Mouse (Mus musculus): ENCODE measurements at regions not wholly inside any gene's neighbourhood (a gene's known extent, or its start where the extent isn't known, plus 50 kb on each side); places are given as distances from the start of the nearest gene placed in this dataset.

DNA sequence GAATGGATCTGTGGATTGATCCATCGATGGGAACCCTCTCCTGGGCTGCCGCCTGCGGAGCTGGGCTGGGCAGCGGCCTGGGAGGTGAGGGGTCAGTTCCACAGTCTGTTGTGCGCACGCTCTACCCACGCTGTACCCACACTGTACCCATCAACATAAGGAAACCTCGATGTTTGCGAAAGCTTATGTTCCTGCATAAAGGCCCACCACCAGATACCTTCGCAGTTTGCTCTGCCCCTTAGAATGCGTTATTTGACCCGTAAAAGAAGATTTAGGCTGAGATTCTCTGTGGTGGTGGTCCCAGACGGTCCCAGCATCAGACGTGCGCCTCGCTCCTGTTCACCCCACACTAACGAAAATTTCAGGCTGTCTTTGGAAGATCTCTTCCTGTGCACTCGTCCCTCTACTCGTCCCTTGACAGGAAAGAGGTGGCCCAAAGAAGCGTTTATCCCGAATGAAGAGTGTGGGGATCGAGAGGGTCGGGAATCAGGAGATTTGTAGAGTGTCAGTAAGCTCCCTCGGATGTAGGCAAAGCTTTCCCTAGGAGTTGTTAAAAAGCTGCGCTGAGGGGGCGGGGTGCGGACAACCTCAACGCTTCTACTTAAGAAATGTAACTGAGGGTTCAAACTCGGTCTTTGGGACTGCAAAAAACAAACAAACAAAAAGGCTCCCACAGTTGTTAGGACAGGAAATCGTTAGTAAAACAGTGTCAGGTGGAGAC is 123.9 kb downstream of the Tmem161b start:
- peak overlapping the region; percentile 99 for H3K27ac ChIP-seq
- peak in 1 of 2 experiments; percentile 45 for DNase-seq (ENCODE audit: low spot score in 2 of 2)
- TF ChIP-seq CTCF (conservative IDR thresholded peaks at IDR 0.05): no peak
- peak overlapping the region; percentile 67 for H3K4me3 ChIP-seq

DNA sequence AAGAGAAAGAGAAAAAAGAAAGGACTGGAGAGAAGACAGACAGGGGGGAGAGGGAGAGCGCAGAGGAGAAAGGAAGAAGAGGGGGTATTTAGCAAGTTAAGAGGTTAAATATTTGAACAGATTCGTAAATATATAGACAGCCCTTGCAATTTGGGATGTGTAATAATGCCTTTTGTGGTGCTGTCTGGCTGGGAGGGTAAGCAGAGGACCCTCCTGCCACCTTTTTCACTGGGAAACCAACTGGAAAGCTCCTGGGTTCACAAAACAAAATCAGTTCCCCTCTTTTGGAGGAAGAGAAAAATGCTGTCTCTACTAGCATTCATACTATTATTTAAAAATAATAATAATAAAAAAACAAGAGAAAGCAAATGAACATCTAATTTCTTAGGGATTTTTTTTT is 124.5 kb downstream of the Tmem161b start:
- TF ChIP-seq CTCF (conservative IDR thresholded peaks at IDR 0.05): no peak
- Histone ChIP-seq H3K4me3 (peak overlapping the region; percentile 67), H3K27ac (peak overlapping the region; percentile 99)
- DNase-seq (ENCODE audit: low spot score in 2 of 2): no peak

DNA sequence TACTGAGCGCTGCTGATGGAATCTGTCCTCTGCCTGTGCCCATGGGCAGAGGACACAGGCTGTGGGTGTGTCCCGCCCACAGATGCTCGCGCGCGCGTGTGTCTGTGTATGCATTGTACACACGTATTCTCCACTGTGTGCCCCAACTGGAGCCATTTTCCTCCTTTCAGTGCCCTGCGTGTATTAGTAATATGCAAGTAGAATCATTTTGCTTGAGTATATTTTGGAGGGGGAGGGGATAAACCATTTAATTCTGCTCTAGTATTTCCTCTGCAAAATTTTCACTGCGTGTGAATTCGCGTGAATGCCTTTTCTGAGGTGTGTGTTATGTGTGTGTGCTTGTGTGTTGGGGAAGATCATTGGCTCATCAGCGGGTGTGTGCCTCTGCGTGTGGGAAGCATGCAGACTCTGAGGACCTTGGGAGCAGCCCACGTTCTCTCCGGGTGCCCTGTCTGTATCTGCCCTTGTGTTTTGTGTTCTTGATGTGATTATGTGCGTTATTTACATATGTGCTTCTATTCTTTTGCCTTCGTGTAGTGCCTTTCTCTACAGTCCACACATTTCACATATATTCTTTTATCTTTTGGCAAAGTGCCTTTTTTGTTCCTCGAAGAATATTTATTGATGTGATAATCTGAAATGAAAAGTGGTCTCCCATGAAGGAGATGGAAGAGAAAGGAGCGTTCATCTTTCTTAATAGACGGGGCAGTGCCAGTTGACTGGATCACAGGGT is 125.3 kb downstream of the Tmem161b start:
- H3K27ac ChIP-seq: peak overlapping the region; percentile 99
- peak overlapping the region; percentile 67 for H3K4me3 ChIP-seq
- DNase-seq (ENCODE audit: low spot score in 2 of 2): peak in 1 of 2 experiments; percentile 50
- no peak for TF ChIP-seq CTCF (conservative IDR thresholded peaks at IDR 0.05)

DNA sequence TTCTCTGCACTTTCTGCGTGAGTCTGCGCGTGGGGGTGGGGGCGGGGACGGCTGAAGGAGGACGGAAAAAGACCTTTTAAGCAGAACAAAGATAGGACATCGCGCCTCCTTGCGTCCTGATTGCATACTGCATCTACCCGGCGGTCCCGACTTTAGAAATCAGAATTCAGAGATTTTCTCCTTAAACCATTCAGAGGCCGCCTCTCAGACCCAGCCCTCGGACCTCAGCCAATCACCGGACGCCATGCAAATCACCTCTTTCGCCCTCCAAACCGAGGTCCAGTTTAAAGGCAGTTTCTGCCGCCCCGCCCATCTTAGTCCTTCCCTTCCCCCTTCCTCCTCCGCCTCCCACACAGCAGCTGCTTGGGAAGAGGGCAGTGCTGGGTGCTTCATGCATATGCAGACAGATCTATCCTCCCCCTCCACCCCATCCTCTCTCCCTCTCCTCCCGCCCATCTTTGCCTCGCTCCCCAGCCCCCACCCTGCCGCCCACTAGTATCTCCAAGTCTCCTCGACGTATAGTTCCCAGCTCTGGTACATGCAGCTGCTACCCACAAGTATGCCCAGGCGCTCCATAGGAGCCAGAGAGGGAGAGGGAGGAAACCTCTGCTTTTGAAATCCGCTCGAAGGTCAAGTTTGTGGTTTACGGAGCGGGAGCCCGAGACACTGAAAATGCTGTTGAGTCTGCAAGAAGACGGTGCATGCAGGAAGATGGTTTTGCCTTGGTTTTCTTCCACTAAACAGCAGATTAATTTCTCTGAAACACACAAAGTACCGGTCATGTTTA is 126.0 kb downstream of the Tmem161b start:
- peak overlapping the region; percentile 99 for H3K27ac ChIP-seq
- H3K4me3 ChIP-seq: peak overlapping the region; percentile 67
- peak; percentile 95 to 98 for DNase-seq (ENCODE audit: low spot score in 2 of 2)
- TF ChIP-seq CTCF (conservative IDR thresholded peaks at IDR 0.05): peak; percentile 93

DNA sequence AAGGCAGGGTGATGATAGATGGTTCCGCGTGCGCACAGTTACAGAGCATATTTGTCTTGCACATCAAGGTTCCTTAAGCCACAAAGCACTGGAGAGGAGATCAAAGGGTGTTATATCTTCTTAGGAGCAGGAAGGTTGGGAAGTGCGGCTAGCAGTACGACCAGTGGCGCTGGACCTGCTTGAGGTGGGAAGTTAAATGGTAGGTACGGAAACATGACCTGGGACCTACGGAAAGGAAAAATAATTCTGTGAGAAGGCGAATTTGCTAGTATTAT is 126.5 kb downstream of the Tmem161b start:
- no peak for TF ChIP-seq CTCF (conservative IDR thresholded peaks at IDR 0.05)
- Histone ChIP-seq H3K27ac (peak overlapping the region; percentile 99), H3K4me3 (peak overlapping the region; percentile 67)
- DNase-seq (ENCODE audit: low spot score in 2 of 2): no peak

DNA sequence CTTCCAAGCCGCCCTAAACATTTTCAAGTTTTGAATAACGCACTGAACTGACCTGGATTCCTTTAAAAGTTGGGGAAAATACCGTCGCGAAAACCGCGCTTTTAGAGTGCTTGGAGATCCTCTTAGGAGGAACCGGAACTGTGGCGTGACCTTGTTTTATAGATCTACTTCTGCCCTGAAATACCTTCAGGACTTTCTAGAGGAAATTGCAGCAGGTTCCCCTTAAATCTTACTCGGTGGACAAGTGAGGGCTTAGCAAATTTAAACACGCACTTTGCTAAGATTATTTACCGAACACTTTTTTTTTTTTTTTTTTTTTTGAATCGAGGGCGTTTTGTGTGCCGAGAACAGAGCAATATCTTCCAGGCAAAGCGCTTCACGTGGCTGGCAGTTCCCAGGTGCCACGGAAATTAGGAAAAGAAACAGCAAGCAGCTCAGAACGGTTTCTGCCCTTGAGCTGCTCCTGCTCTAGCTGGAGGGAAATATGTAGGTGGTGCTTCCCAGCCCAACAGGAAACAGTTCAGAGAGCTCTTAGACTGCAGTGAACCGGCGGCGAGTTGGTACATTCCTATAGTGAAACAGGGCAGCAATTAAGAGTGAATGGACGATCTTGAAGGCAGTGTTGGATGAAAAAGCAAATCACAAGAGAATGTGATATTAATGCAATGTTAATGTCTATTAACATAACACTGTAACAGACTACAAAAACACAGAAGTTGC is 127.1 kb downstream of the Tmem161b start:
- peak overlapping the region; percentile 99 for H3K27ac ChIP-seq
- H3K4me3 ChIP-seq: peak overlapping the region; percentile 67
- peak; percentile 60 to 79 for DNase-seq (ENCODE audit: low spot score in 2 of 2)
- no peak for TF ChIP-seq CTCF (conservative IDR thresholded peaks at IDR 0.05)

DNA sequence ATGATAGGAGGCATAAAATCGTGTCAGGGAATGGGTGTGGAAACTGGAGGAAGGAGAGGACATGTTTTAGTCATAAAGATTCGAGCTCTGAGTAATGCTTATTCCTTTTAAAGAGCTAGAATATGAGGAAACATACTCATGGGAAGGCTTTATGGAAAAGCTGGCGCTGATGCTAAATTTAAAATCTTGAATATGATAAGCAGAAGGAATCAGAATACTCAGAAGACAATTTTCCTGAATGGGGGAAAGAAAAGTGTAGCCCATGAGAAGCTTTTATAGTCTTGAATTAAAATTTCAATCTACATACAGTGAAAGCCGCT is 127.6 kb downstream of the Tmem161b start:
- no peak for TF ChIP-seq CTCF (conservative IDR thresholded peaks at IDR 0.05)
- peak overlapping the region; percentile 99 for H3K27ac ChIP-seq
- DNase-seq (ENCODE audit: low spot score in 2 of 2): no peak
- H3K4me3 ChIP-seq: peak overlapping the region; percentile 67

DNA sequence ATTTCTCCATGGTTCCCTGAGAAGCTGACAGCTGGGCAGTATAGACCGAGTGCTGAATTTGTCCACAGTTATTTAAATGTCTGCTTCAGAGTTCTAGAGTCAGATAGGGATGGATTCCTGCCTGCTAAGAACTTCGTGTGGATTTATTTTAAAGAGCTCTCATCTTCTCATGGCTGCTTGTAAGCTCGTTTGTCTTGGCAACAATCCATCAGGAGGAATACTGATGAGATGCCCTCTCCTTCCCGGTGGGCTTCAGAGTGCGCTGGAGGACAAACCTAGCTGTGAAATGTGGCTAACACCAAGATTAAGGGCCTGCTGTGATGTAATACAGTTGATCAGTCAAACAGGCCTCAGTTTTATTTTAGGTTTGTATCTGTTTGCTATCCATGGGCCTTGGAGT is 128.7 kb downstream of the Tmem161b start:
- Histone ChIP-seq H3K27ac (peak overlapping the region; percentile 99), H3K4me3 (no peak overlapping the region)
- DNase-seq (ENCODE audit: low spot score in 2 of 2): no peak
- TF ChIP-seq CTCF (conservative IDR thresholded peaks at IDR 0.05): no peak

DNA sequence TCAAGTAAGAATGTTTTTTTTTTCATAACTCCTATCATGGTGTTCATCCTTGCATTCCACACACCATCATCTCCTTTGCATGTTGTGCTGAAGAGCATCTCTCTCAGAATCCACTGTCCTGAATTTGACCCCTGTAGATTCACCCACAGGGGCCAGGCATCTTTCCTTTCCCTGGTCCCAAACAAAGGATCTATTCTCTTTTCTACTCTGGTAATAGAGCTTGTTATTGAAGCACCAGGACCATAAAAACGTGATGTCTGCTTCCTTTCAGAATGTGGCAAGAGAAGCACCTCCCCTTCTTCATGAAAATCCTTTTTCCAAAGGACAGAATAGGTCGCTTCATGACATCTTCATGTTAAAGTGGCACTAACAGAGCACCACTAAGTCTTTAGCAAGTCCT is 134.4 kb downstream of the Tmem161b start:
- TF ChIP-seq CTCF (conservative IDR thresholded peaks at IDR 0.05): no peak
- no peak for DNase-seq (ENCODE audit: low spot score in 2 of 2)
- Histone ChIP-seq H3K27ac (peak overlapping the region; percentile 73), H3K4me3 (no peak overlapping the region)

DNA sequence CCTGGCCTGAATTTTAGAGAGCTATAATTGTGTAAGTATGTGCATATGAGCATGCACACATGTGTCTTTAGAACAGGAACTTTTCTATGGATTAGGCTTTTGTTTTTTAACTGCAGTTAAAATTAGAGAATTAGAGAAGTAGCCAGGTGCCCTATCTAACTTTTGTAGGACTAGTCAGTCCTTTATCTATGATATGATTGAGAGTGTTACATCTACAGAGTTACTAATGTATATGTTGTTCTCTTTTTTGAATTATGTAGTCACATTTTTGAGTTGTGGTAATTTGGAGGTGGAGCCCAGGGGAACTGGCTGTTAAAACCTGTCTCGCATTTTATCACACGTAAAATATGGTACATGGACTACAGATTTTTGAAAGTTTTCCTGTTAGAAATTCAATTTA is 138.4 kb downstream of the Tmem161b start:
- Histone ChIP-seq H3K4me3 (no peak overlapping the region), H3K27ac (no peak overlapping the region)
- no peak for TF ChIP-seq CTCF (conservative IDR thresholded peaks at IDR 0.05)
- DNase-seq (ENCODE audit: low spot score in 2 of 2): no peak

DNA sequence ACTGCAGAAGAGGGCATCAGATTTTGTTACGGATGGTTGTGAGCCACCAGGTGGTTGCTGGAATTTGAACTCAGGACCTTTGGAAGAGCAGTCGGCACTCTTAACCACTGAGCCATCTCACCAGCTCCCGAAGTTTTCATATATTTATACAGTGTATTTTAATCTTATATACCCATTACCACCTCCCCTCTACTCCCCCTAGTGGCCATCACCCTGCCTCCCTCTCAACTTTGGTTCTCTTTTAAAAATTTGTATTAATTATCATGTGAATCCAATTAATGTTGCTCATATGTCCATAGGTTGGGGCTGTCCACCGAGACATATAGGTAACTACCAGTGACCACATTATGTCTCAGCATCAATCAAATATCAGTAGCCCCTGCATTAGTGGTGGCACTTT is 142.0 kb downstream of the Tmem161b start:
- Histone ChIP-seq H3K27ac (no peak overlapping the region), H3K4me3 (no peak overlapping the region)

DNA sequence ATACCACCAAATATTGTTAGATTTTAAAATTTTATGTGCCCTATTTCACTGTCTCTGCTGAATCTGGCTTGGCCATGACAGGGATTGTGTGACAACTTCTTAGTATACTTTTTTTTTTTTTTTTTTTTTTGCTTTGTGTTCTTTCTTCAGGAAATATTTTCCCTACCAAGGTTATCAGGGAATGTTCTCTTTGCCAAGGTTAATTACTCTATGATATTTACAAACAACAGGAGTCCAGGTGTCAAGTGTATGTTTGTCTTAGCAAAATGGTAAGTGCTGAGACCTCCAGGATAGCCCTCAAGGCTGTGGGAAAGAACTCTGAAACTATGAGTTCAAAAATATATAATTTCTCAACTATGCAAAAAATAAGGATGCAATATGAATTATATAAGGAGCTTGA is 143.4 kb downstream of the Tmem161b start:
- DNase-seq (ENCODE audit: low spot score in 2 of 2): no peak
- TF ChIP-seq CTCF (conservative IDR thresholded peaks at IDR 0.05): no peak
- Histone ChIP-seq H3K27ac (no peak overlapping the region), H3K4me3 (no peak overlapping the region)

More for the DNA sequence above, 142.0 kb downstream of the Tmem161b start:
- no peak for DNase-seq (ENCODE audit: low spot score in 2 of 2)
- TF ChIP-seq CTCF (conservative IDR thresholded peaks at IDR 0.05): peak; percentile 63

DNA sequence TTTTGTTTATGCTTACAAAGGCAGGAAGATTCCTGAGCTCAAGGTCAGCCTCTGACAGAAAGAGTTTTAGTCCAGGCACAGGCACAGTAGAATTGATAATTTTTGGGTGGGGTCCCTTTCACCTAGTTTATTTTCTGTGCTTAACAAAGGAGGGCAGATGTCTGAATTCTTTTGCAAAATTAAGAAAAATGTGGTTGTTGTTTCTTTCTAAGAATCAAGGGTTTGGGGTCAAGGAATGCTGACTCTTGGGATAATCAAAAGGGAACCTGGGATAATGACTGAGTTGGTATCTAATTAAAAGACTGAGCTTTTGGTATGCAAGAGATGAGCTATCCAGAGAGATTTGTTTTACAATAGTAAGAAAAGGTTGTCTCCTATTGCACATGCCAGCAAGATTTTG is 143.9 kb downstream of the Tmem161b start:
- TF ChIP-seq CTCF (conservative IDR thresholded peaks at IDR 0.05): no peak
- H3K27ac ChIP-seq: no peak overlapping the region
- H3K4me3 ChIP-seq: no peak overlapping the region
- DNase-seq (ENCODE audit: low spot score in 2 of 2): no peak

Measured in layer of hippocampus, adult 2 months (tissue).